Mouse (Mus musculus) right cerebral cortex, postnatal 14 days (tissue): Measurements from ENCODE around the gene Tamm41.
A peak's percentile ranks its signal among the peaks of the same experiment; 100 is the strongest.

ENCODE experiments used
- DNase-seq: peaks from one replicate; pipeline ENCODE4 v3.0.0; 2022

The Tamm41 gene

DNA sequence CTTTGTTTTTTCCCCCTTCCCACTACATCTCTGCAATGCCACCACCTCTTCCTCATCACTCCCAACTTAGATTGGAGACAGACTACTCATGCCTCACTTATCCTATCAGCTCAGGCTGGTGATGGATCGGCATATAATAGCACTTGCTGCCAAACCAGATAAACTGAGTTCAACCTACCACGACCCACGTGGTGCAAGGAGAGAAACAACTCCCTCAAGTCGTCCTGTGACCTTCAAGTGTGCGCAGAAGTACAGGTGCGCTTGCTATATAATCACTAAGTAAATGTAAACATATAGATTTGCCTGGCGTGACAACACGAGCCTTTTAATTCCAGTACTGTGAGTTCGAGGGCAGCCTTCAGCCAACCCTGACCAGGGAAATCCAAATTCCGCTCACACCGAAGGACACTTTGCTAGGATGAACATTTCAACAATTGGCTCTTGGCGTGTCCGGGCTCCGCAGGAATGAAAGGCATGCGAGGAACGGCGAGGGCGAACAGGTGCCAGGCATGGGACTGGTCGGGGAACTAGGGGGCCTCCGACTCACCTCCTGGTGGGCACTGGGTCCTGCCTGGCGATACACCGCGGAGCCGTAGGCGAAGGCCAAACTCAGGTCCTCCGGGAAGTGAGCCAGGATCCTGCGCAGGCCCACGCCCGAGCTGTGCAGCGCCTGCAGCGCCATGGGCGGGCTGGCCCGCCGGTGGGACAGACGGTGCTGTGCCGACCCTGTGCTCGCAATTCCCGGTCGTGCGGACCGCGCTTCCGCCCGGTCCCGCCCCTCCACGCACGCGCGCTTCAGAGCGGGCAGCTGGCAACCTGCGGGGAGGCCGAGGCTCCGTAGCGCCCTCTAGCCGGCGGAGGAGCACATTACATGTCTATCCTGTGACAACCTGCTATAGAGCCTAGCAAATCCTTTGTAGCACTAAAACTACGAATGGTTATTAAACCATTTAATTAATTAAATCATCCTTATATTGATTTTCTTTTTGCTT is at the start of gene Tamm41:
Tamm41 (minus strand) TSS at position 774 of the 992 bp plus-strand sequence.
- peak; percentile 90 for DNase-seq

- peak; percentile 74 for DNase-seq
Measured at GRCm38 (mm10) chr6:115085274-115085841, 47.7 kb upstream of the Tamm41 start.

DNA sequence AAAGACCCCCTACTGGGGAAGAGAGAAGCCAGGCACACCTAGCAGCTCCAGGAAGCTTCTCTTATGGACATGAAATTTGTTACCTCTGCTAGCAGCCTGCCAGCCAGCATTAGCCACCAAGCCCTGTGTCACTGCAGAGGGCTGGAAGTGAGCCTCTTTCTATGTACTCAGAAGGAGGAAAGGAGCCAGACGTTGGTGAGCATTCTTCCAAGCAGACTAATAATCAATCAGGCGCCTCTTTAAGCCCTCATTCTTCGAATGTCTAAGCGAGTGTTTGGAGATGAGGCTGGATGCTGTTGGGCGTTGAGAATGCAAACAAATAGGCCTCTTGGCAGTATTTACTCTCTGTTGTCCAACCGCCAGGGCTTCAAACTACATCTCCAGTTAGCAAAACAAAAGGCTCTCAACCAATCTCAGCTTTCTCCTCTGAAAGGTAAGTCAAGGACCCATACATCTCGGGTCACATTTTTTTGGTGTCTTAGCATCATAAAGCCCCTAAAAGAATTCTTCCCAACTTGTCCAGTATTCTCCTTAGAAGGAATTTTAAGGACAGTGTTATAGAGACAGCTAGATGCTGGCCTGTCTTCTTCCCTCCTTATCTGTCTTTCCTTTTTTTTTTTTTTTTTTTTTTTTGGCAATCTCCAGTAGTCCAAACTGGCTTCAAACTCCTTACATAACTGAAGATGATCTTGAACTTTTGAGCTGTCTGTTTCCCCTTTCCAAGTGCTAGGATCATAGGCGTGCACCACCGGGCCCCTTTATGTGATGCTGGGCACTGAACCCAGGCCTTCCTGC is 39.3 kb upstream of the Tamm41 start:
- no peak for DNase-seq

- DNase-seq, result peak; percentile 40
Measured at GRCm38 (mm10) chr6:115072024-115072423, 34.3 kb upstream of the Tamm41 start.

DNA sequence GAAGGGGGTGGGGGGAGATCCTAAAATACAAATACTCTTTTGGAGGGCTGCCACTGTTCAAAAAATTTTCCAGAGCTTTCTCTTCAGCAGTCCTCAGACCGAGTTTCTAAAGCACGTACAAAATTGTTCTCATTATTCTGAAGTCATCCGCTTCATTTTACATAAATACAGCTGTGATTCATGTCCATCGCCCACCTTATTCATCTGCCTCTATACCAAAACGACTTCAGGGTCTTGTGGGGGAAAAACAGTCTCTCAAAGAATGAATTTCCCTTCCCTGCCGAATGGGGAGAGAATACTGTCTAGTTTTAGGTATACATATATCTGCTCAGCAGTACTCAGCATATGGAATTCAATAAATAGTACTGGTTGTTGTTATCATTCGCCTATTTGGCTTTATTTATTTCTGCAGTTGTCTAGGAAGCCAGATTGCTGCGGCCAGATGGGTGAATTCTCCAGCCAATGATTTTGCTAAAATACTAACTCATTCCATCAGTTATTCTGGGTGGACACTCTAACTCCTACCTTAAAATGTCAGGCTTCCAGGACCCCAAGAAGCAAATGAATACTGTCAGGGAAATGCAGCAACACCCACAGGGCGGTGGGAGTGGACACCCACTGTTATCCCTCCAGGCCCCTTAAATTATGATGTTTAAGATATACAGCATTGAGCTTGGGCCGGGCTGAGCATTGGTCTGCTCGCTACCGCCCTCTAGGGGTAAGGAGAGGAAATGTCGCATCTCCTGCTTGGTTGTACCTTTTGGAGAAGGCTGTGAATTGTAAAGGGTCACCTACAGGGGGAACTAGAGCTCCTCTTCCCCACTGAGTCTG is 27.9 kb upstream of the Tamm41 start:
- DNase-seq, result peak; percentile 38

- DNase-seq, result no peak
Measured at GRCm38 (mm10) chr6:115062605-115063350, 25.1 kb upstream of the Tamm41 start.

- no peak for DNase-seq
Measured at GRCm38 (mm10) chr6:115059227-115059626, 21.6 kb upstream of the Tamm41 start.

DNA sequence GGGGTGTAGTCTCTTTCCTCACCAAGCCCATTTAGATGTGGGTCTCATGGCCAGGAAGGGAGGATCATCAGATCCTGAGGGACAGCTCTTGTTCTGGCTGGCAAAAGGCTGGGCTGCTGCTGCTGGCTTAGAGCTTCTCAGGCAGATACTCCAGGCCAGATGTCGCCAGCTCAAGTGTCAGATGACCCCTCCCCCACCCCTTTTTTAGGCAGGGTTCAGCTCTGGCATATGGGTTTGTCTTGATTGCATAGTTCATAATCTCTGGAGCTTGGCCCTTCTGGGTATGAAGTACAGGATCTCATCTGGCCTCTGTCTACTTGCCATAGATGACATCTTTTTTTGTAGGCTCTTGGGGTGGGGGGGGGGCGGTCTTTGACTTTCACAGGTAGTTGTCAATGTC is 19.0 kb upstream of the Tamm41 start:
- DNase-seq, result no peak

- no peak for DNase-seq
Measured at GRCm38 (mm10) chr6:115055440-115055839, 17.8 kb upstream of the Tamm41 start.

- DNase-seq, result no peak
Measured at GRCm38 (mm10) chr6:115051586-115052197, 14.0 kb upstream of the Tamm41 start.

DNA sequence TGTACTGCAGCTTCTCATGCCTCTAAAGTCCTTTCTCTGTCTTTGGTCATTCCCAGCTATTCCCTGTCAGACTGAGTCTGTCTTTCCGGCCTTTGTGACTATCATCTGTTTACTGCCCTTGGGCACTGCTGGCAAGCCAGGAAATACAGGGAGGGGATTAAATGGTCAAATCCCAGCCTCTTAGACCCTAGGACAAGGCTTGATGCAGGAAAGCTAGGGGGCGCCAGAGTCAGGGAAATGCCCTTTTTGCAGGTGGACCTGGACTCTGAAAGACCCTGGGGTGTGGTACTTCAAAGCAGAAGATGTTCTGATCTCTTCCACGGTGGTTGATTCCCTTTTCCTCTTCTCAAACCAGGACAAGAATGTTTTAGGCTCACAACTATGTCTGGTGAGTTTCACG is 11.3 kb upstream of the Tamm41 start:
- DNase-seq, result peak; percentile 73

DNA sequence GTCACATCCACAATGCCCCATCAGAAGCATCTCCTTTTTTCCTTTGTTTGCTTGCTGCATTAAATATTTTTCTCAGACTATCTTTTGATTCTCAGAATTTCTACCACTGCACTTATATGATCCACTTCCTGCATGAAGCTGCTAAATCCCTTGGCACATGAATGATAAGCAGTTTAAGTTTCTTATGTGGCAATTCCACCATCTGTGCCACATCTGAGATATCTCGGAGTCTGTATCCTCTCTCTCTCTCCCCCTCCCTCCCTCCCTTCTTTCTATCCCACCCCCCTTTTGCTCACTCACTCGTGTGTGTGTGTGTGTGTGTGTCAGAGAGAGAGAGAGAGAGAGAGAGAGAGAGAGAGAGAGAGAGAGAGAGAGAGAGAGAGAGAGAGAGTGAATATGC is 10.1 kb upstream of the Tamm41 start:
- DNase-seq, result no peak

- DNase-seq, result no peak
Measured at GRCm38 (mm10) chr6:115046064-115046463, 8.4 kb upstream of the Tamm41 start.

DNA sequence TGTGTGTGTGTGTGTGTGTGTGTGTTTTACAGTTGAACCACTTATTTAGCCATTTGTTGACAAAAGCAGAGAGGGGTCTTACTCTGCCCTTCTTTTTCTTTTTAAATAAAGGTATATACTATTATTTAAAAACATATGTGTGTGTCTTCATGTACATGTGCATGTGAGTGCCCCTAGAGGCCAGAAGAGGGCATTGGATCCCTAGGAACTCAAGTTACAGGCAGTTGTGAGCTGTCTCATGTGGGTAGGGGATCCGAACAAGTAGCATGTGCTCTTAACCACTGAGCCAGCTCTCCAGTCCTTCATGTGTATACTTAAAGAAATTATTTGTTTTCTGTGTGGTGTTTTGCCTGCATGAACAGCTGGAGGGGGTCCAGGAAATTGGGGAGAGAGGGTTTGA is 7.0 kb upstream of the Tamm41 start:
- DNase-seq, result no peak

DNA sequence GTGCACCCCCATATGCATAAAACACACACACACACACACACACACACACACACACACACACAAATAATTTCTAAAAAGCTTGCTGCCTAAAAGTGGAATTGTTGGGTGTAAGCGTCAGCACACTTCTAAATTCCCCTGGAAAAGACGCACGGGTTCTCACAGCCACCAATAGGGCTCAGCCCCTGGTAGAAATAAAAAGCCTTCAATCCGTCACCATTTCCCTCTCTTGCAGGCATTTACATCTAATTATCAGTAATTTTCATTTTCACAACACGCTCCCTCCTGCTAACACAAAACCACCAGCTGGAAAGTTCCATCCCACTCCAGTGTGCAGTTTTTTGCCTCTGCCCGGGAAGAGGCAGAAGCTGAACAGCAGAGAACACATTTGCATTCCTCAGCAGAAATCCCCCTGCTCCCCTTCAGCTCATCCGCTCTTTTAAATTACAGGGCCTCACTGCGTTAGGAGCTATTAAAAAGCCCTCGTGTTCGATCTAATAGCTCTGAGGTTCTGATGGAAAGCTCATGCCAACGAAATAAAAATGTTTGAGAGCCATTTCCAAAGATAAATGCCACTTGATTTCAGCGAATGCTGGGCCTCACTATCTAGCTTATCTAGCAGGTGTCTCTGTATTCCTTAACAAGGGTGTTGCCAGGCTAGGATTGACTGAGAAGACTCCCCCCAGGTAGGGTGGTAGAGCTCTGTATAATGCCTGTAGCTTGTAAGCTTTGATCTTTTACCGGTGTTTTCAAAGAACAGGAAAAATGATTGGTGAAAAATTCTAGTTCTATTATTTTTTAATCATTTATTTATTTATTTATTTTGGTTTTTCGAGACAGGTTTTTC is 6.2 kb upstream of the Tamm41 start:
- DNase-seq, result no peak

DNA sequence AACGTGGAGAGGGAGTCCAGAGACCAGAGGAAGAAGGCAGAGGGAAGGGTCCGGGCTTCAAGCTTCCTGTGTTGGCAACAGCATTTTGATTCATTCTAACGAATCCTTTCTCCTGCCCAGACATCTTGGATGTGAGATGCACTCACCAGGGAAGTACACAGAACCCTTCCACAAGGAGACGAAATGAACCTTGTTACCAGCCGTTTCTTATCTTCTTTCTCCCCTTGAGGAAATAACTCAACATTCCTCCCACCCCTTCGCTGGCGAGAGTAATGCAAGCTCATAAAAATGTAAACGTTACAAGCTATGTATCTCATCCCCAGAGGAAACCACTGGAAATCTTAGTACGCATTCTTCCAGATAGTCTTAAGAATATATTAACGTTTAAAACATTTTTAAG is 4.9 kb upstream of the Tamm41 start:
- DNase-seq, result no peak

DNA sequence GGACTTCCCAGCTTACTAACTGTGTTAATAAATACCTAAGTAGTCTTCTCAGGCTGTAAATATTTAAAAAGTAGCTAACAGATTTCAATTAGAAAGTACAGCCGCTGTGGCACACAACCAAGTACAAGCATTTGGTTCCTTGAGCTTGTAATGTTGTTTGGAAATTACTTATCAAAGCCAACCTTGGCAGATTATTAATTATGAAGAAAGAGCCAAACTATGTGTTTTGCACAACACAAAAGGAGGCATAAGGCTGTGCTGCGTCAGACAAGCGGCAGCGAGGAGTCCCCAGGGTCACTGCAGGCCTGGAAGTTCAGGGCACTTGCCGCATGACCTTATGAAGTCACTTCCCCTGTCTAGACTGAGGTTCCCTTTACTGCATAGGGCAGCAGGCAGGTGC is 4.2 kb downstream of the Tamm41 start:
- no peak for DNase-seq

- DNase-seq, result no peak
Measured at GRCm38 (mm10) chr6:115030098-115030497, 7.6 kb downstream of the Tamm41 start.

- no peak for DNase-seq
Measured at GRCm38 (mm10) chr6:115029248-115029647, 8.4 kb downstream of the Tamm41 start.

DNA sequence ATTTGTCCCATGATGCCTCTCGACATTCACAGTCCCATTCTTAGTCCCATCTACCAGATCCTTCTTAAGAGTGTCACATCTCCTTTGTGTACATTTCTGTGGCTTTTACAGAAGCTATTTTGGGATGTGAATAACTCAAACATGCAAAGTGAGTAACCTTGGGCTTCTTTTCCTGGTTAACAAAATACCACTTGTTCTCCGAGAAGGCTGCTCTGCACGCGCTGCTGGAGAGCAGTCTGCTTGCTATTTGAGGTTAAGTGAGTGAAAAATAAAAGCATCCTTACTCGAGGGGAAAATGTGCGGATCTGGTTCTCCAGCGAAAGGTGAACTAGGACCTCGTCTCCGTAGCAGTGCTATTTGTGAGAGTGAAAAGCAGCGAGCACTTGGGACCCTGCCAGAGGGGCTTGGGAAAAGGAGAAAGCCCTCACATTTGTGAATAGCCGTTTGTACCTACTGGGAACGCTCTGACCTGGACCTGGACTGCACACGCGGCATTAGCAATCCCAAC is 10.1 kb downstream of the Tamm41 start:
- DNase-seq, result no peak
